Mouse (Mus musculus) thymus, postnatal 36 days (tissue): ENCODE measurements around the gene Epha5.

Source experiments
- DNase-seq, 2 experiments: peaks; one replicate each; pipeline ENCODE4 v3.0.0; 2022; ENCODE audit warnings: mixed read lengths in 2 of 2

Epha5 gene

DNA sequence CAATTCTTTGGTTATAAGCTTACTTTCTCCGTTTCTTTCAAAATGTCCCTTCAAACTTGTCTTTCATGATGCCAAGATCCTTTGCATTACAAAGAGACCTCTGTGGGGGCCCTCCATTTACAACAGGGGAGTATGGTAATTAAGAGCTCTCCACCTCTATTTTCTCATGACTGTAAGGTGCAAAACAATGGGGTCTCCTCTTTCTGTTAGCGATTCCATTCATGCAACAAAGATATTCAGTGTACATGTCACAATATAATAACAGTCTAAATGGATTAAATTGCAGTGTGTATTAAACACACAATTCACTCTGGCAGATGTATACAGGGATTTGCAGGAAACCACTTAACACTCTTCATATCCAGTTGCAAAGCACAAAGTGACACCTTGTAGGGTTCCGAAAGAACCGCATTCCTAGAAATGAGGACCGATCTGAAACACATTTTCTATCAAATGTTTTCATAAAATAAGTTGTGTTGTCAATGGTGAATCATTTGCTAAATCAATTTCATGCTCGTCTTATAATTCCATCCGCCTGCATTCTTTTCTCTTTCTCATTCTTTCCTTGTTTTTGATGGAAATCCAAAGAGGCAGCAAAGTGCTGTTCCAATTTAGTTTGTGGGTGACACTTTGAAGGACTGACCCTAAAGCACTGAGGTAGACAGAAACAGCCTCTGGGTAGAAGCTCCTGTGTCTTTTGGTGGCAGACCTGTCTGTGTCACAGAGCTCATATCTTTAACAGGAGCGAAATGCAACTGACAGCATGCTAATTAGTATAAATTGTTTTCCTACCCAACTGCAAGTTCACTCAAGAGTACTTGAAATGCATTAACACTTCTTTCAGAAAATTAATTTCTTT is 118.1 kb downstream of the Epha5 start:
- no peak for DNase-seq

DNA sequence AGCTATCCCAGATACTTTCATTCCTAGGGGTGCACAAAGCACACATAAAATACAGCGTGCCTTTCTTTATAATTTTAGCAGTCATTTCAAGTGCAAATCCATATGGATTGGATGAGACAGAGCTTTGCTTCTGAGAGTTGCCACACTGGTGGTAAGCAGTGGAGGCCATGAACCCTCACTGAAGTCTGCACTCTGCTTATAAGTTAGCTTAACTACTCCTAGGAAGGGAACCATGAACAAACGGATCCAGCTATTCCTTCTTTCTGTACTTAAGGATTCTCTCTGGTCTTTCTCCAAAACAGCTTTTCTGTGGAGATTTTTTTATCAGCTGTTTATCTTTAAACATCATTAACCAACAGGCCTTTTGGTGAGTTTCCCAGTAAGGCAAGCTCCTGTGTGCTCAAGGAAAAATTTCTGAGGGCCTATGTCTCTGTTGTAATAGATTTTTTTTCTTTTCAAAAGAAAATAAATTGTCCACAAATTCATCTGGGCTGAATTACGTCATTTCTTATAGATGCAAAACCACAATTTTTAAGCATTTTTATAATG is 127.7 kb downstream of the Epha5 start:
- no peak for DNase-seq

- no peak for DNase-seq
Measured at GRCm38 (mm10) chr5:84281290-84282017, 135.7 kb downstream of the Epha5 start.

GRCm38 (mm10) chr5:84276996-84277395 is 140.2 kb downstream of the Epha5 start:
- DNase-seq: no peak

GRCm38 (mm10) chr5:84265407-84265806 is 151.8 kb downstream of the Epha5 start:
- no peak for DNase-seq

DNA sequence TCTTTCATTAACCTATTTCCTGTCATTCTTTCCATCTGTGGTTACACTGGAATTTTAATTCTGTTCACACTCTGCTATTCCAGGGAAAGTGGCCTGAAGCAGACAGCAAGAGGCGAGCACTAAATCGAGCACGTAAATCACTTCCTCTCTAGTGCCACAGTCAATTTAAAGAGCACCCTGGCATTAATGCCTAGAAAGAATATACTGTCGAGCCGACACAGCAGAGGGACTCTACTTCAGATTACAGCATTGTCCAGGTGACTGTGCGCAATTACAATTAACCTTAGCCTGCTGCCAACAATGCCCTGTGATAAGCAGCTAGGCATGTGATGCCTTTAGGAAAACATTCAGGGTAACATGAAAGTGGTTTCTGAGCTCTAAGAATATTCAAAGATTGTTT is 153.2 kb downstream of the Epha5 start:
- DNase-seq: no peak

GRCm38 (mm10) chr5:84229971-84230370 is 187.2 kb downstream of the Epha5 start:
- no peak for DNase-seq

DNA sequence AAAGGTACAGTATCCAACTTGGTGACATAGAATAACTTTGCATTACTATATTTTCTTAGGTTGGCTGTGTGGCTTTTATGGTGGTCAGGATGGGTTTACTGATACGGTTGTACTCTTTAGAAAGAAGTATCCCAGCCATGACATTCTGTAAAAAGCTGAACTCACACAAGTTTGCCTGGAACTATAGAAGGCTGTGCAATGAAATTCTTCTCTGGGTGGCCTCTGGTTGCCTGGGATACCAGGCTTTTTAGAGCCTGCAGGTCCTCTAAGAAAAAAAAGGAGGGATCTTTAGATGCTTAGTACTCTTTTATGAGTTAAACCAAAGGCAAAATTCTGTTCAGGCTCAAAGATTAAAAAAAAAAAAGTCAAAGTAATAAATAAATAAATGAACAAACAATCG is 208.6 kb downstream of the Epha5 start:
- DNase-seq: no peak

DNA sequence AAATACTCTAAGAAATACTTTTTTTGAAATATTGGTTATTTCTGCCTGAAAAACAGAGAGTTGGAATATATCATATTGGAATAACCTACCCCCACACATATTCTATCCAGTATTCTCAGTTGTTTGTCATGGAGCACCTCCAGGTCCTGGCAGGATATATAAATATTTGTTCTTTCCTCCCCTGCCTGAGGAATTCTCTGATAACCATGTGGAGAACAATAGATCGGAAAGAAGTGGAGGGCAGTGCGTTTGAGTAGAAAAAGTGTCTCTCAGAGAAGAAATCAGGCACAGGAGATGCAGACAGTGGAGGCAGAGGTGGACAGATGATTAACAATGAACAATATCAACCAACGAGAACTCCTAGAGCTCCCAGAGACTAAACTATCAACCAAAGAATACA is 223.8 kb downstream of the Epha5 start:
- DNase-seq: no peak

DNA sequence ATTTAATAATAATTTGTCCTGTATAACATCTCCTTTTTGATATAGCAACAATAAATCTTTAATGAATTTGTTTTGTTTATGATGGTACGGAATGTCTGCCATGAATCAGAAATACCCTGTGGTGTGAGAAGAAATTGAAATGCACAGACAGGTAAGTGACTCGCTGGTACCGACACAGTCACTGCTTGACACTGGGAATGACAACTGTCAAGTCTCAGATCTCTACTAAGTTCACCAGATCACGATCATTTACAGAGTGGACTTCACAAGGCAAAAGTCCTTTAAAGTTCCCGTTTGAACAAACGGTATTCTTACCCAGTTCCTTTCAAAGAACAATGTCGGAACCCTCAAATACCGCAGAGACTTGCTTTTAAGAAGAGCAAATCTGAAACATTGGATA is 233.0 kb downstream of the Epha5 start:
- no peak for DNase-seq

DNA sequence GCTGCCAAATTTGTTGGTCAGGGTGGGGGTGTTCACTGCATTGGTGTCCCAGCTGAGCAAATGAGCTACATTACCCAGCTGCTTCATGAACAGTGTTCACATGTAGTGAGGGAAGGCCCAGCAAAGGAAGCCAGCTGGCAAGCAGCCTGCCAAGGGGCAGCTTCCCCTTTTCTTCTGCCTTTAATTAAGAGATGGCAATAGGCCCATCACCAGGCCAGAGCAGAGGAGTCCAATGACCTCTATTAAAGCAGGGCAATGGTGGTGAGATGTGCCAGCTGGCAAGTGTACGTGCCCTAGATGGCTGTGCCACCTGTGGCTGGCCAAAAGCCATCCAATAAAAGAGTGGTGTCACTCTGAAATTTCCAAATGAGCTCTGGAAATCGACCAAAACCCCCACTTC is 264.1 kb downstream of the Epha5 start:
- DNase-seq: no peak

GRCm38 (mm10) chr5:84142138-84142537 is 275.0 kb downstream of the Epha5 start:
- DNase-seq: no peak

- DNase-seq: no peak
Measured at GRCm38 (mm10) chr5:84095947-84096346, 321.2 kb downstream of the Epha5 start.

GRCm38 (mm10) chr5:84081321-84081720 is 335.9 kb downstream of the Epha5 start:
- no peak for DNase-seq

DNA sequence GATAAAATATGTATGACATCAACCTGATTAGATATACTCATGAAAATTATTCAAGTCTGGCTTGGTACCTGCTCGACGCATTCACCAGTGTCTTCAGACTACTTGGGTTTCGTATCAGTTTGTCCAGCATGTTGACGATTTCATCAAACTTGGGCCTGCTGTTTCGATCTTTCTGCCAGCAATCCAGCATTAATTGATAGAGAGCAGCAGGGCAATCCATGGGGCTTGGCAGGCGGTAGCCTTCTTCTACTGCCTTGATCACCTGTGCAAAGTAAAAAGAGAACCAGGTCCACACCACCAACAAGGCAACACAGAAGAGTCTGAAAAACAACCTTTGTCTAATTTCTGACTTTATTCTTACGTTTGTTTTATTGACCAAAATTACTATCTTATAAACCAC is 346.2 kb downstream of the Epha5 start:
- no peak for DNase-seq

- no peak for DNase-seq
Measured at GRCm38 (mm10) chr5:84053880-84054279, 363.3 kb downstream of the Epha5 start.

- no peak for DNase-seq
Measured at GRCm38 (mm10) chr5:84037250-84037963, 379.8 kb downstream of the Epha5 start.
